Mouse (Mus musculus): ENCODE measurements around the gene Fam169a.
"Not testable (repeated sequence)": the region's sequence is repeated elsewhere in the genome, so short reads cannot be mapped to it uniquely, and the experiment has no call there.

Gene Fam169a

GRCm38 (mm10) chr13:97080615-97081014, 13.5 kb downstream of the Fam169a start:
- DNase-seq = no peak

DNA sequence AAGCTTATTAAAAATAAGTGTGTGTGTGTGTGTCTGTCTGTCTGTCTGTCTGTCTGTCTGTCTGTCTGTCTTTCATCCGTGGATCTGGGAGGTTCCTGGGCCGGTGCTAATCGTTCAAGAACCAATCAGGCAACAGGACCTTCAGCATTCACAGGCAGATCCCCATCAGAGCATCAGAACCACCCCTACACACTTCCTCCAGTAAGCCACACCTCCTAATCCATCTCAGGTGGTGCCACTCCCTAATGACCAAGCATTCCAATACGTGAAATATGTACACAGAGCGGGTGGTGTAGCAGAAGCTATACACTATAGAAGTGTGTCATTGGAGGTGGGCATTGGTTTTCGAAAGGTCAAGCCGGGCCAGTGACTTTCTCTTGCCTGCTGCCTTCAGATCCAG, 15.3 kb downstream of the Fam169a start:
- DNase-seq = no peak

GRCm38 (mm10) chr13:97086316-97086715, 19.2 kb downstream of the Fam169a start:
- DNase-seq = no peak

GRCm38 (mm10) chr13:97087421-97087820, 20.3 kb downstream of the Fam169a start:
- no peak for DNase-seq

- DNase-seq = no peak
Observed at GRCm38 (mm10) chr13:97088183-97088582, 21.1 kb downstream of the Fam169a start.

DNA sequence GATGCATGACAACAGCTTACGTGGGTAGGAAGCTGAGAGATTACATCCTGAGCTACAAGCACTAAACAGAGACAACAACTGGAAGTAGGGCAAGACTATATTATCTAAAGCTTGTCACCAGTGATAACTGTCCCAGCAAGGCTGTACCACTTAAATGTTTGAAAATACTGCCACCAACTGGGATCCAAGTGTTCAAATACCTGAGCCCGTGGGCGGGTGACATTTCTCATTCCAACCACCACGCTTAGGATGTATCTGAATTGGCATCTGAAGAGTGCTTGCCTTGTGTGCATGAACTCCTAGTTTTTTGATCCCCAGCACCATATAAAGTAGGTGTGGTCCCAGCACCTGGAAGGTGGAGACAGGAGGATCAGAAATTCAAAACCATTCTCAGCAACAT, 28.6 kb downstream of the Fam169a start:
- no peak for DNase-seq

GRCm38 (mm10) chr13:97099187-97099852, 32.2 kb downstream of the Fam169a start, which contains the start of gene Gm6169:
Gm6169 (minus strand) TSS chr13:97099237.
- peak; percentile 19 for DNase-seq

DNA sequence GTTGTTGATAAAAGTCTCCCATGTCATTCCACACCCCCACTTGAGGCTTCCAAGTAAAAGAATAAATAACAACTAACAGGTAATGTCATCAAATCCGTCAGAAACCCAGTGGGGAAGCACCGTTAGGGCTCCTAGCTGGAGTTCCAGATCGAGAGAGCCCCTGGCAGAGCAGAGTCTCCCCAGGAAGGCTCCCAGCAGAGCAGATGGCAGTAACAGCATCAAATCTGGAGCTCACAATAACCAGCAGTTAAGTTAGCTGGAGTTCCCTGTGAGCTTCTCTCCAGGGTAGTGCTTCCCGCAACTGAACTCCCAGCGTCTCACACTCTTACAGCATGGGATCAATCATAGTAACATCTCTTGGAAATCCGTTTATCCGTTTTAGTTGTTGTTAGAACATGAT, 37.9 kb downstream of the Fam169a start:
- no peak for DNase-seq

DNA sequence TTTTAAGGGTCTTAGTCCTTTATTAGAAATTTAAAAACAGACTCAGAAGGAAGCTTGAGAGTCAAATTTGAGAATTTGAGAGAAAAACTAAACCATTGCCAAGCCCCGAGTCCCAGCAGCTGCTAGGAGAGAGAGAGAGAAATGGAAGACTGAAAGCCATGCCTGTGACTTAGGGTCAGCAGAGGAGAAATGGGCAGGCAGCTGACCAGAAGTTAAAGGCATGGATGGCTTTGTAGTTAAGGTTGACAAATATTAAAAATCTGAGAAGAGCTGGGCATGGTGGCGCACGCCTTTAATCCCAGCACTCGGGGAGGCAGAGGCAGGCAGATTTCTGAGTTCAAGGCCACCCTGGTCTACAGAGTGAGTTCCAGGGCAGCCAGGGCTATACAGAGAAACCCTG, 40.6 kb downstream of the Fam169a start:
- not testable (repeated sequence) for DNase-seq

GRCm38 (mm10) chr13:97109046-97109445, 42.0 kb downstream of the Fam169a start:
- DNase-seq = no peak

DNA sequence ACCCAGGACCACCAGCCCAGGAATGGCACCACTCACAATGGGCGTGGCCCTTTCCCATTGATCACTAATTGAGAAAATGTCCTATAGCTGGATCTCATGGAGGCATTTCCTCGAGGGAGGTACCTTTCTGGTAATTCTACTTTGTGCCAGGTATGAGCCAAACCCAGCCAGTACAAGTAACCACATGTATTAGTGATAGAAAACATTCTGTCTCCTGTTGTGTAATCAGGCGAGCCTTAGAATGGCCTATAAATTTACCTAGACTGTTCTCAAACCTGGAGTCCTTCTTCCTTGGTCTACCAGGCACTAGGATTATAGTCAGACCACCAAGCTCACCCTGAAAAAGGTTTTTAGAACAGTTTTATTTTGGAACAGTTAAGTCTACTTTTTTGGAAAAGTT, 54.3 kb downstream of the Fam169a start:
- DNase-seq = no peak

GRCm38 (mm10) chr13:97129654-97130053, 62.6 kb downstream of the Fam169a start:
- DNase-seq = not testable (repeated sequence)

GRCm38 (mm10) chr13:97130413-97130812, 63.3 kb downstream of the Fam169a start:
- DNase-seq = not testable (repeated sequence)

- peak; percentile 90 for DNase-seq
Observed at GRCm38 (mm10) chr13:97137466-97138400, 70.6 kb downstream of the Fam169a start, which contains the start of the genes Gfm2 and Nsa2. Gfm2 (plus strand) TSS chr13:97137937. Nsa2 (minus strand) TSS chr13:97137937.

DNA sequence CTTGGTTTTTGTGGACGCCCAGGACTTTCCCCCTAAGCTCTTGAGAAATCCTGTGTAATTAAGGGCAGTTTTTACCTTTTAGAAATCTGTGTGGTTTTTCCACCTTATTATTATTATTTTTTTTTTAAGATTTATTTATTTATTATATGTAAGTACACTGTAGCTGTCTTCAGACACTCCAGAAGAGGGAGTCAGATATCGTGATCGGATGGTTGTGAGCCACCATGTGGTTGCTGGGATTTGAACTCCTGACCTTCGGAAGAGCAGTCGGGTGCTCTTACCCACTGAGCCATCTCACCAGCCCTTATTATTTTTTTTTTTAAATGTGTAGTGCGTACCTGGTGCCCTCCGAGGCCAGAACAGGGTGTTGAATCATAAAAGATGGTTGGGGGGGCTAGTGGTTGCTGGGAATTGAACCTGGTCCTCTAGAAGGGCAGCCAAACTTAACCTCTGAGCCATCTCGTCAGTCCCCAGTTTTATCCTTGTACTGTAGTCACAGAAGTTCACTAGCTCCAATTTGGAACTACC, 71.4 kb downstream of the Fam169a start:
- DNase-seq = peak; percentile 20

DNA sequence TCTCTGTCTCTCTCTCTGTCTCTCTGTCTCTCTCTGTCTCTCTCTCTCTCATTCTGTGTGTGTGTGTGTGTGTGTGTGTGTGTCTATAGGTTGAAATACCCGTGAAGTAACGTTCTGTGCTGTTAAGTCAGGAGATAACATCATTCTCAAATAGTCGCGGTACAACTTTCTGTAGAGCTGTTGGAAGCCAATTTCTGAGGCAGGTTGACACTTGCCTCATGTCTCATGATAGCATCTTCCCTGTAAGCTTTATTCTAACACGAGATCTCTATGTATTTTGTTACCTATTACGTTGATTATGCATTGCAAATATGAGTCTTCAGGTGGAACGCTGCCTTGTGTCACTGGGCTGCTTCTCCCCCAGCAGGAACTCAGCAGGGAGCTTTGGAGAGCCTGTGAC, 75.2 kb downstream of the Fam169a start:
- no peak for DNase-seq

GRCm38 (mm10) chr13:97145834-97146233, 78.7 kb downstream of the Fam169a start:
- peak; percentile 21 for DNase-seq

- DNase-seq = no peak
Observed at GRCm38 (mm10) chr13:97175520-97176264, 108.6 kb downstream of the Fam169a start.

DNA sequence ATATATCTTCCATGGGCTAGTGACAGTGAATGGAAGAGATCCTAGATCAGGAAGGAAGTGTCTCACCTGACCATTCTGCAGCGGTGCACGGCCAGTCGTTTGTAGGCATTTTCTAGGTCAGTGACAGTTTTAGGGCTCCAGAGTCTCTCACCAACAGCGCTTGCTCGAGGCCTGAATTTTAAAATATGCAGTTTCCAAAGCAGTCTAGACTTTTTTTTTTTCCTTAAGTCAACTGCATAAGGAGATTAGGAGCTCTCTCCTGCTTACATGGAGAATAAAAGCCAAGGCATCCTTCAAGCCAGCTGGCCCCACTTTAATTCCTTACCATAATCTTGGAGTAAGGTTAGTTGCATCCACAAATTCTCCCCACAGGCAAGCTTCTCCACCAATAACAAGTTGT, 109.6 kb downstream of the Fam169a start:
- DNase-seq = no peak

DNA sequence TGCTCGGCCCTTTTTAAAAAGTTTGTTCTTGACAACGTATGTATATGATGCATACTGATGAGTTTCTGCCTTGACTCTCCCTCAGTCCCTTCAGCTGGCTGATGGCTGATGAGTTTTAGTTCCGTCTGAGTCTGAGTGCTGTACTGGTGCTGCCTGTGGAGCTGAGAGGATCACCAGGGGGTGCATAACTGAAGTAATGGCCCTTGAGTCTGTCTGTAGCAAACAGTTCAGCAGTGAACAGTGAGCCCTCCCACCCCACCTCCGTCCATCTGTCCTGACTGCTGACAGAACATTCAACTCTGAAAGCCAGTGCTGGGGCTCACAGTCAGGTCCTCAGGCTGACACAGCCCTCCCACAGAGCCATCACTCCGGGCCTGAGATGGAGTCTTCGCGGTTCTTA, 111.9 kb downstream of the Fam169a start:
- DNase-seq = no peak

DNA sequence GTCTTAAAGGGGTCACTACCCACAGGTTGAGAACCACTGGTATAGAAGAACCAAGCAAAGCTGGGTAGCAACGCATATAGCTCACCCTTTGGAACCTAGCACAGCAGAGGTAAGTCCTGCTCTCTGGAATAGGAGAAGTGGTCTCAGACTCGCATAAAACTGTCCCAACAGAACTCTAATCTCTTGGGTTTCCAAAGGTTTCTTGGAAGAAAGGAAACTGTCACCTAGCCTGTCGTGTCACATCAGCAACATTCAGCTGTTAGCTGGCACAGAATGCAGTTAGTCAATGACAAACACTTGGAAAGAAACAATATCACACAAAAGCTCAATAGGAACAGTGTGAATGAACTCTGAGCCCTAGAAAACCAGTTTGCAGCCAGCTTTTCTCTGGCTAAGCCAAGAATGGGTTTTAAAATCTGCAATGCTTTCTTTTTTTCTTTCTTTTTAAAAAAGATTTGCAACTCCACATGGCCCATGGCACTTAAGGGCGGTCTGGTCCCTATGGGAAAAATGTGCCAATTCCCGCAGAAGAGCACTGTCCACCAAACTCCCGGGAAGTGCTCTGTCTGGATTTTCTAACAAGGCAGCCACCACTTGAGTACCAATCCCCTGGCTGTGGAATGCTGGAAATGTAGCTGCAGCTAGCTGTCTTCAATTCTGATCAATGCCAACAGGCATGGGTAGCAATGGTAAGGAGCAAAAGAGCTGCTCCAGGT, 113.2 kb downstream of the Fam169a start:
- no peak for DNase-seq

All from cerebellum, adult 9-11 months (tissue).